Mouse (Mus musculus): Measurements from ENCODE around the gene Znhit2. TPM values are rescaled to one million over a fixed set of nuclear protein-coding genes. Genes with fewer than 3 reads are reported as not detected.
A peak's percentile ranks its signal among the peaks of the same experiment; 100 is the strongest.

Znhit2 gene
- polyA plus RNA-seq, 1 experiment, result 42.3 TPM

- DNase-seq, result peak; percentile 99
- WGBS, result under 1% methylated on average over 63 of the region's 63 CpGs
Observed at GRCm38 (mm10) chr19:6057313-6058096, 3.5 kb upstream of the Znhit2 start, which contains the start of the genes Mrpl49 and Fau. Gene Mrpl49 (minus strand): TSS chr19:6057785. Gene Fau (plus strand): TSS chr19:6057844.

GRCm38 (mm10) chr19:6058513-6058912 lies 2.5 kb upstream of the Znhit2 start:
- DNase-seq, result no peak
- 20% methylated on average over 5 of the region's 5 CpGs for WGBS
- TF ChIP-seq POLR2A (IDR thresholded peaks at IDR 0.05; ENCODE audit: low read depth, low read length) (no peak), CTCF (conservative IDR thresholded peaks at IDR 0.05; ENCODE audit: insufficient read depth, insufficient read length, low read depth, low read length) (no peak)
- peak overlapping the region; percentile 83 for H3K4me3 ChIP-seq (ENCODE audit: insufficient read depth, low read depth, low read length)
- H3K27ac ChIP-seq (ENCODE audit: insufficient read depth, low read depth, low read length), result peak overlapping the region; percentile 76
- no peaks in the 10 kb centered on the region; the same call in 1 of the 2 replicates for H3K36me3 ChIP-seq (ENCODE audit: control insufficient read depth, insufficient read depth, low read length)
- H3K4me1 ChIP-seq (ENCODE audit: control insufficient read depth, insufficient read depth, low read length), result peaks cover 14% of the 10 kb centered on the region
- H3K27me3 ChIP-seq (replicated peaks; ENCODE audit: control insufficient read depth, insufficient read depth, low read length), result no peaks in the 10 kb centered on the region

More at GRCm38 (mm10) chr19:6057313-6058096, 3.5 kb upstream of the Znhit2 start, which contains the start of the genes Mrpl49 and Fau:
- H3K27ac ChIP-seq (ENCODE audit: insufficient read depth, low read depth, low read length), result peak within 1 kb of the TSS; percentile 76
- peaks cover 9% of the 10 kb centered on the region for H3K4me1 ChIP-seq (ENCODE audit: control insufficient read depth, insufficient read depth, low read length)
- TF ChIP-seq POLR2A (IDR thresholded peaks at IDR 0.05; ENCODE audit: low read depth, low read length) (peak; percentile 72), CTCF (conservative IDR thresholded peaks at IDR 0.05; ENCODE audit: insufficient read depth, insufficient read length, low read depth, low read length) (no peak)
- H3K4me3 ChIP-seq (ENCODE audit: insufficient read depth, low read depth, low read length), result peak within 1 kb of the TSS; percentile 89
- H3K36me3 ChIP-seq (ENCODE audit: control insufficient read depth, insufficient read depth, low read length), result peaks cover 3% of the 10 kb centered on the region; the same call in 1 of the 2 replicates
- H3K27me3 ChIP-seq (replicated peaks; ENCODE audit: control insufficient read depth, insufficient read depth, low read length), result no peaks in the 10 kb centered on the region

DNA sequence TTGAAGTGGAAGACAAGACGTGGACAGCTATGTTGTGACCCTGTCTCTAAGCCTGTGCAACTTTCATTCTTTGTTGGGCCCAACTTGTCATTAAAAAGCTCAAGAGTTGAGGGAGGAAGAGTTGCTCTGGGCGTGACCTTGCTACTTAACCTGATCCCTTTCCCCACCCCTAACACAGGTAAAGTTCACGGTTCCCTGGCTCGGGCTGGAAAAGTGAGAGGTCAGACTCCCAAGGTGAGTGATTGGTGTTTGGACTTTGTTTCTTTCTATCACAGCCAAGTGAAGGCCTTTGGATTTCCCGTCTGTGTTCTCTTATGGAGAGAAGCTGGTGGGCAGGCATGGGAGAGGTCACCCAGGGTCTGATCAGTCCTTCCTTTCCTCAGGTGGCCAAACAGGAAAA lies 2.0 kb upstream of the Znhit2 start:
- peak; percentile 60 for DNase-seq
- H3K27ac ChIP-seq (ENCODE audit: insufficient read depth, low read depth, low read length), result peak overlapping the region; percentile 13; the same call in 1 of the 2 replicates
- peak overlapping the region; percentile 83 for H3K4me3 ChIP-seq (ENCODE audit: insufficient read depth, low read depth, low read length)
- WGBS, result 43% methylated on average over 5 of the region's 5 CpGs
- no peaks in the 10 kb centered on the region for H3K36me3 ChIP-seq (ENCODE audit: control insufficient read depth, insufficient read depth, low read length)
- TF ChIP-seq CTCF (conservative IDR thresholded peaks at IDR 0.05; ENCODE audit: insufficient read depth, insufficient read length, low read depth, low read length), result no peak
- no peaks in the 10 kb centered on the region for H3K27me3 ChIP-seq (replicated peaks; ENCODE audit: control insufficient read depth, insufficient read depth, low read length)
- peaks cover 14% of the 10 kb centered on the region for H3K4me1 ChIP-seq (ENCODE audit: control insufficient read depth, insufficient read depth, low read length)

- peak; percentile 57 for DNase-seq
- Histone ChIP-seq H3K4me1 (ENCODE audit: control insufficient read depth, insufficient read depth, low read length) (peaks cover 16% of the 10 kb centered on the region), H3K27me3 (replicated peaks; ENCODE audit: control insufficient read depth, insufficient read depth, low read length) (no peaks in the 10 kb centered on the region), H3K36me3 (ENCODE audit: control insufficient read depth, insufficient read depth, low read length) (no peaks in the 10 kb centered on the region), H3K4me3 (ENCODE audit: insufficient read depth, low read depth, low read length) (peak overlapping the region; percentile 92), H3K27ac (ENCODE audit: insufficient read depth, low read depth, low read length) (peak overlapping the region; percentile 67)
- under 1% methylated on average over 44 of the region's 44 CpGs for WGBS
- TF ChIP-seq POLR2A (IDR thresholded peaks at IDR 0.05; ENCODE audit: low read depth, low read length), result no peak
- TF ChIP-seq CTCF (conservative IDR thresholded peaks at IDR 0.05; ENCODE audit: insufficient read depth, insufficient read length, low read depth, low read length), result no peak
Observed at GRCm38 (mm10) chr19:6061641-6062302, 780 bp downstream of the Znhit2 start.

DNA sequence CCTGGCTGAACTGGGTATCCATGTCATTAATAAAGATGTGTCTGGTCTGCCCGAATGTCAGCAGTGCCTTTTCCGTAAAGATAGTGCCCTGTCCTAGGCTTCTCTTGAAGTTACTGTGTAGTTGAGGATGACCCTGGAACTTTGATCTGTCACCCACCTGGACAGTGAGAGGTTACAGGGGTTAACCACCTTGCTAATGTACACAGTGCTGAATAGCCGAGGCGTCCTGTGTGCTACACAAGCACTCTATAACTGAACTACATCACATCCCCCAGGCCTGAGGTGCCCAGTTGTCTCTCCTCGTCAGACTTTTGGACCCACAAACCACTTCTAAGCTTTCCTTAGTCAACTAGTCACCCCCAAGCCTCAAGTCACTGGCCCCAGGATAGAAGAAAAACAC lies 1.4 kb downstream of the Znhit2 start:
- 34% methylated on average over 5 of the region's 5 CpGs for WGBS
- Histone ChIP-seq H3K27me3 (replicated peaks; ENCODE audit: control insufficient read depth, insufficient read depth, low read length) (no peaks in the 10 kb centered on the region), H3K27ac (ENCODE audit: insufficient read depth, low read depth, low read length) (no peak overlapping the region), H3K4me1 (ENCODE audit: control insufficient read depth, insufficient read depth, low read length) (peaks cover 22% of the 10 kb centered on the region), H3K4me3 (ENCODE audit: insufficient read depth, low read depth, low read length) (peak overlapping the region; percentile 92), H3K36me3 (ENCODE audit: control insufficient read depth, insufficient read depth, low read length) (no peaks in the 10 kb centered on the region)
- DNase-seq, result no peak
- TF ChIP-seq CTCF (conservative IDR thresholded peaks at IDR 0.05; ENCODE audit: insufficient read depth, insufficient read length, low read depth, low read length) (no peak), POLR2A (IDR thresholded peaks at IDR 0.05; ENCODE audit: low read depth, low read length) (no peak)

GRCm38 (mm10) chr19:6063081-6063480 lies 2.1 kb downstream of the Znhit2 start:
- H3K4me1 ChIP-seq (ENCODE audit: control insufficient read depth, insufficient read depth, low read length), result peaks cover 22% of the 10 kb centered on the region
- WGBS, result 85% methylated on average over 6 of the region's 6 CpGs
- H3K4me3 ChIP-seq (ENCODE audit: insufficient read depth, low read depth, low read length), result no peak overlapping the region
- H3K27ac ChIP-seq (ENCODE audit: insufficient read depth, low read depth, low read length), result no peak overlapping the region
- H3K27me3 ChIP-seq (replicated peaks; ENCODE audit: control insufficient read depth, insufficient read depth, low read length), result no peaks in the 10 kb centered on the region
- no peak for DNase-seq
- no peaks in the 10 kb centered on the region for H3K36me3 ChIP-seq (ENCODE audit: control insufficient read depth, insufficient read depth, low read length)
- TF ChIP-seq POLR2A (IDR thresholded peaks at IDR 0.05; ENCODE audit: low read depth, low read length) (no peak), CTCF (conservative IDR thresholded peaks at IDR 0.05; ENCODE audit: insufficient read depth, insufficient read length, low read depth, low read length) (no peak)

GRCm38 (mm10) chr19:6066571-6066970 lies 5.6 kb downstream of the Znhit2 start:
- WGBS, result 38% methylated on average over 5 of the region's 5 CpGs

More at GRCm38 (mm10) chr19:6066571-6066970, 5.6 kb downstream of the Znhit2 start:
- no peaks in the 10 kb centered on the region for H3K27me3 ChIP-seq (replicated peaks; ENCODE audit: control insufficient read depth, insufficient read depth, low read length)
- H3K4me3 ChIP-seq (ENCODE audit: insufficient read depth, low read depth, low read length), result 0 out of 2 replicates have a peak overlapping the region, but pooled peaks have one; percentile 37
- H3K27ac ChIP-seq (ENCODE audit: insufficient read depth, low read depth, low read length), result no peak overlapping the region
- H3K36me3 ChIP-seq (ENCODE audit: control insufficient read depth, insufficient read depth, low read length), result no peaks in the 10 kb centered on the region; the same call in 1 of the 2 replicates
- DNase-seq, result no peak
- H3K4me1 ChIP-seq (ENCODE audit: control insufficient read depth, insufficient read depth, low read length), result peaks cover 18% of the 10 kb centered on the region
- no peak for TF ChIP-seq CTCF (conservative IDR thresholded peaks at IDR 0.05; ENCODE audit: insufficient read depth, insufficient read length, low read depth, low read length)
- no peak for TF ChIP-seq POLR2A (IDR thresholded peaks at IDR 0.05; ENCODE audit: low read depth, low read length)
